Mouse (Mus musculus): Measurements from ENCODE around the gene Nckipsd.

Nckipsd gene

GRCm38 (mm10) chr9:108792730-108793129 lies 15.4 kb upstream of the Nckipsd start:
- no peak for TF ChIP-seq GATA4 (IDR thresholded peaks at IDR 0.05; ENCODE audit: insufficient replicate concordance, low read length)

- peak; percentile 74 for TF ChIP-seq GATA4 (IDR thresholded peaks at IDR 0.05; ENCODE audit: insufficient replicate concordance, low read length)
These were observed 12.9 kb upstream of the Nckipsd start for GRCm38 (mm10) chr9:108795281-108795680.

GRCm38 (mm10) chr9:108795762-108796161 lies 12.4 kb upstream of the Nckipsd start:
- TF ChIP-seq GATA4 (IDR thresholded peaks at IDR 0.05; ENCODE audit: insufficient replicate concordance, low read length) = no peak

- no peak for TF ChIP-seq GATA4 (IDR thresholded peaks at IDR 0.05; ENCODE audit: insufficient replicate concordance, low read length)
These were observed 11.7 kb upstream of the Nckipsd start for GRCm38 (mm10) chr9:108796351-108796981.

GRCm38 (mm10) chr9:108797477-108797876 lies 10.7 kb upstream of the Nckipsd start:
- no peak for TF ChIP-seq GATA4 (IDR thresholded peaks at IDR 0.05; ENCODE audit: insufficient replicate concordance, low read length)

- no peak for TF ChIP-seq GATA4 (IDR thresholded peaks at IDR 0.05; ENCODE audit: insufficient replicate concordance, low read length)
These were observed 9.6 kb upstream of the Nckipsd start for GRCm38 (mm10) chr9:108798508-108799075.

- TF ChIP-seq GATA4 (IDR thresholded peaks at IDR 0.05; ENCODE audit: insufficient replicate concordance, low read length) = no peak
These were observed 8.6 kb upstream of the Nckipsd start for GRCm38 (mm10) chr9:108799564-108799963.

- no peak for TF ChIP-seq GATA4 (IDR thresholded peaks at IDR 0.05; ENCODE audit: insufficient replicate concordance, low read length)
These were observed 2.4 kb upstream of the Nckipsd start for GRCm38 (mm10) chr9:108805768-108806167.

- no peak for TF ChIP-seq GATA4 (IDR thresholded peaks at IDR 0.05; ENCODE audit: insufficient replicate concordance, low read length)
These were observed 1.8 kb upstream of the Nckipsd start for GRCm38 (mm10) chr9:108806379-108806778.

GRCm38 (mm10) chr9:108806831-108807230 lies 1.3 kb upstream of the Nckipsd start:
- no peak for TF ChIP-seq GATA4 (IDR thresholded peaks at IDR 0.05; ENCODE audit: insufficient replicate concordance, low read length)

GRCm38 (mm10) chr9:108807674-108808073 lies 494 bp upstream of the Nckipsd start:
- TF ChIP-seq GATA4 (IDR thresholded peaks at IDR 0.05; ENCODE audit: insufficient replicate concordance, low read length) = no peak

GRCm38 (mm10) chr9:108809188-108809587 lies 1.0 kb downstream of the Nckipsd start:
- peak; percentile 68; the same call in 1 of the 2 replicates for TF ChIP-seq GATA4 (IDR thresholded peaks at IDR 0.05; ENCODE audit: insufficient replicate concordance, low read length)

- TF ChIP-seq GATA4 (IDR thresholded peaks at IDR 0.05; ENCODE audit: insufficient replicate concordance, low read length) = no peak
These were observed 1.6 kb downstream of the Nckipsd start for GRCm38 (mm10) chr9:108809723-108810122.

- no peak for TF ChIP-seq GATA4 (IDR thresholded peaks at IDR 0.05; ENCODE audit: insufficient replicate concordance, low read length)
These were observed 2.3 kb downstream of the Nckipsd start for GRCm38 (mm10) chr9:108810516-108810915.

- no peak for TF ChIP-seq GATA4 (IDR thresholded peaks at IDR 0.05; ENCODE audit: insufficient replicate concordance, low read length)
These were observed 7.4 kb downstream of the Nckipsd start for GRCm38 (mm10) chr9:108815557-108815956.

GRCm38 (mm10) chr9:108819495-108819894 lies 11.3 kb downstream of the Nckipsd start:
- no peak for TF ChIP-seq GATA4 (IDR thresholded peaks at IDR 0.05; ENCODE audit: insufficient replicate concordance, low read length)

GRCm38 (mm10) chr9:108820077-108820476 lies 11.9 kb downstream of the Nckipsd start:
- no peak for TF ChIP-seq GATA4 (IDR thresholded peaks at IDR 0.05; ENCODE audit: insufficient replicate concordance, low read length)

Data from liver, adult (tissue).